Mouse (Mus musculus): Measurements from ENCODE around the gene Morc1. TPM values are rescaled to one million over a fixed set of nuclear protein-coding genes. Genes with fewer than 3 reads are reported as not detected.

Gene Morc1
- total and polyA plus RNA-seq, 3 experiments, result 0.04 TPM; not detected in 2

DNA sequence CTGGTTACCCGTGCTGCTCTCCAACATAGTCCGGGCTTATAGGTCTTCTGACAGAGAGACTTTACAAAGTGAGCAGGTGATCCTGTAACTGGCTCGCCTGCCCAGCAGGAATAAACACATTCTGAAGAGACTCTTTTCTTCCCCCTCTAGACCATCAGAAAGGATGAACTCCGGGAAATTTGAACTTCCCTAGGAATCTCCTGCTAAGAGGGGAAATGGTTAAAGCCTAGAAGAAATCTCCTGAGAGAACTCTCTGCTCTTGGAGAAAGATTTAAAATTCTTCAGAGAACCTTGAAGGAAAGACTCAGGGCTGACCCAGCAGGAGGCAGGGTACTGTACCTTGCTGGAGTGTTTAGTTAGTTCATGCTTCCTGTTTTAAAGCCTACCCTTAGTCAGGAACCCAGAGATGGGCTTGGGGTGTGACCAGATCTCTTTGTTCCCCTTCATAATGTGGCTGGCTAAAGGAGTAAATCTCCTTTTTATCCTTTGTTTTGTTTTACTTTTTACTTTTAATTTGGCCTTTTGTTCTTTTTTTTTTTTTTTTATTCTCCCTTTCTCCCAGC is 175.5 kb downstream of the Morc1 start:
- Histone ChIP-seq H3K4me1 (ENCODE audit: control insufficient read depth, insufficient read depth, low read length) (no peaks in the 10 kb centered on the region), H3K27me3 (ENCODE audit: control insufficient read depth, insufficient read depth, low read length) (no peaks in the 10 kb centered on the region), H3K27ac (no peak overlapping the region), H3K79me2 (replicated peaks; ENCODE audit: control insufficient read depth, insufficient read depth, low read length) (no peaks in the 10 kb centered on the region), H3K36me3 (ENCODE audit: control insufficient read depth, insufficient read depth, low read length) (no peaks in the 10 kb centered on the region), H3K4me3 (no peak overlapping the region), H3K9ac (ENCODE audit: low read depth, low read length) (no peak overlapping the region)
- no peak for TF ChIP-seq POLR2A (IDR thresholded peaks at IDR 0.05; ENCODE audit: insufficient read depth, low read depth, low read length)
- TF ChIP-seq CTCF (IDR thresholded peaks at IDR 0.05), result no peak
- TF ChIP-seq EP300 (IDR thresholded peaks at IDR 0.05; ENCODE audit: insufficient read depth, low read depth, low read length), result no peak
- intact Hi-C loops (cut with DNase I), result no loop called here
- WGBS, result 58% methylated on average over 4 of the region's 4 CpGs
- DNase-seq, result no peak

DNA sequence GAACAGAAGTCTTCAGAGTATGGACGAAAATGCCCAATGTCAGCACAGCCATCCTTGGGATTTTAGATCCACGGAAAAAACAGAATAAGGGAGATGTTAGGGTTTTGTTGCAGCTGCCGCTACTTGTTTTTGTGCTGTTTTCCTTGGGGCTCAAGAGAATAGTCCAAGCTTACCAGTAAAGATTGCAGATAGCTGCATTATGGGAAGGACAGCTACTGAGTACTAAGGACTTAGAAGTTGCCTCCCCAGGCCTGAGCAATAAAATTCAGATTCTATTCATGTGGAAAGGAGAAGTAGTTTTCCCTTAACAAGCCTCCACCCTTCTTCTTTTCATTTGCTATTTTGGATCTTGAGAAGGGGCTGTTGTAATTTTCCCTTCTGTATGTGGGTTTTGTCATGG is 177.2 kb downstream of the Morc1 start:
- no peak overlapping the region for H3K4me3 ChIP-seq
- H3K27me3 ChIP-seq (ENCODE audit: control insufficient read depth, insufficient read depth, low read length), result no peaks in the 10 kb centered on the region
- WGBS, result 76% methylated on average over 3 of the region's 3 CpGs
- TF ChIP-seq POLR2A (IDR thresholded peaks at IDR 0.05; ENCODE audit: insufficient read depth, low read depth, low read length), result no peak
- TF ChIP-seq EP300 (IDR thresholded peaks at IDR 0.05; ENCODE audit: insufficient read depth, low read depth, low read length), result no peak
- no peak for TF ChIP-seq CTCF (IDR thresholded peaks at IDR 0.05)
- DNase-seq, result no peak
- intact Hi-C loops (cut with DNase I), result no loop called here
- H3K9ac ChIP-seq (ENCODE audit: low read depth, low read length), result no peak overlapping the region
- H3K79me2 ChIP-seq (replicated peaks; ENCODE audit: control insufficient read depth, insufficient read depth, low read length), result no peaks in the 10 kb centered on the region
- H3K36me3 ChIP-seq (ENCODE audit: control insufficient read depth, insufficient read depth, low read length), result no peaks in the 10 kb centered on the region
- no peak overlapping the region for H3K27ac ChIP-seq
- no peaks in the 10 kb centered on the region for H3K4me1 ChIP-seq (ENCODE audit: control insufficient read depth, insufficient read depth, low read length)

DNA sequence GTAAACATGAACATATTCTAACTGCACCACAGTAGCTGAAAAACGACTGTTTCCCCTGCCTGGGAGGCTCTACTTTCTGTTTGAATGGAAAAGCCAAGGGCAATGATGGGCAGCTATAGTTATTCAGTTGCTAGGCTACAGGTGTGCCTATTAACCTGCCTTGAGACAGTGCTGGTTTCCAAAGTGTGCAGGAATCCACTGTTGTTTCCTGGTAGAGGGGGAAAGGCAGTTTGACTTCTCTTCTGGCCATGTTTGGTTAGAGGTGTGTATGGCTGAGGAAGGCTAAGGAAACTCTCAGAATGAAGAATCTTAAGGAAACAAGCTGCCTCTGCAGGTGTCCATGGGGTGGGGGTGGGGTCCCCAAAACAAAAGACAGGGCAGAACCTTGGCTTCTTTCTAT is 179.8 kb downstream of the Morc1 start:
- TF ChIP-seq POLR2A (IDR thresholded peaks at IDR 0.05; ENCODE audit: insufficient read depth, low read depth, low read length), result no peak
- TF ChIP-seq EP300 (IDR thresholded peaks at IDR 0.05; ENCODE audit: insufficient read depth, low read depth, low read length), result no peak
- no peak for TF ChIP-seq CTCF (IDR thresholded peaks at IDR 0.05)
- Histone ChIP-seq H3K4me1 (ENCODE audit: control insufficient read depth, insufficient read depth, low read length) (no peaks in the 10 kb centered on the region), H3K4me3 (no peak overlapping the region), H3K36me3 (ENCODE audit: control insufficient read depth, insufficient read depth, low read length) (no peaks in the 10 kb centered on the region), H3K27ac (no peak overlapping the region), H3K9ac (ENCODE audit: low read depth, low read length) (no peak overlapping the region), H3K27me3 (ENCODE audit: control insufficient read depth, insufficient read depth, low read length) (no peaks in the 10 kb centered on the region), H3K79me2 (replicated peaks; ENCODE audit: control insufficient read depth, insufficient read depth, low read length) (no peaks in the 10 kb centered on the region)
- DNase-seq, result no peak
- WGBS, result 39% methylated on average over 1 of the region's 1 CpGs
- intact Hi-C loops (cut with DNase I), result no loop called here

- no peak for DNase-seq
- no peak for TF ChIP-seq EP300 (IDR thresholded peaks at IDR 0.05; ENCODE audit: insufficient read depth, low read depth, low read length)
- TF ChIP-seq CTCF (IDR thresholded peaks at IDR 0.05), result no peak
- TF ChIP-seq POLR2A (IDR thresholded peaks at IDR 0.05; ENCODE audit: insufficient read depth, low read depth, low read length), result no peak
- no peak overlapping the region for H3K27ac ChIP-seq
- H3K9ac ChIP-seq (ENCODE audit: low read depth, low read length), result no peak overlapping the region
- no peaks in the 10 kb centered on the region for H3K79me2 ChIP-seq (replicated peaks; ENCODE audit: control insufficient read depth, insufficient read depth, low read length)
- H3K4me1 ChIP-seq (ENCODE audit: control insufficient read depth, insufficient read depth, low read length), result no peaks in the 10 kb centered on the region
- 89% methylated on average over 2 of the region's 2 CpGs for WGBS
- intact Hi-C loops (cut with DNase I), result no loop called here
- no peaks in the 10 kb centered on the region for H3K36me3 ChIP-seq (ENCODE audit: control insufficient read depth, insufficient read depth, low read length)
- no peaks in the 10 kb centered on the region for H3K27me3 ChIP-seq (ENCODE audit: control insufficient read depth, insufficient read depth, low read length)
- no peak overlapping the region for H3K4me3 ChIP-seq
These were observed 180.4 kb downstream of the Morc1 start for GRCm38 (mm10) chr16:48611436-48611835.

DNA sequence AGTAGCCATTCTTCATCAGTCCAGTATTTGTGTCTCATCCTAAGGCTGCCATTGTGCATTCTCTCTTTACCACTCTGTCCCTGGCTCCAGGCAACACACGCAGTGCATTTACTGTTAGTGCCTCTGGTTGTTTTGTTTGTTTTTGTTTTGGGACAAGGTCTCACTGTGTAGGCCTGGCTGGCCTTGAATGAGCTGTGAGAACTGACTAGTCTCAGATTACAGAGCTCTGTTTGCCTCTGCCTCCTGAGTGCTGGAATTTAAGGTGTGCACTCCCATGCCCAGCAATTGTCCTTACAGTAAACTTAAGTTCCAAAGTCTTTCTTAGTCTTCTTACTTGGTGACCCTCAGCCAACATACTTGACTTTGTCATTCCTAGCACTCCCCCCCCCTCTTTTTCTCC is 182.7 kb downstream of the Morc1 start:
- no peaks in the 10 kb centered on the region for H3K4me1 ChIP-seq (ENCODE audit: control insufficient read depth, insufficient read depth, low read length)
- no peak for DNase-seq
- WGBS, result 58% methylated on average over 1 of the region's 1 CpGs
- H3K27ac ChIP-seq, result no peak overlapping the region
- H3K79me2 ChIP-seq (replicated peaks; ENCODE audit: control insufficient read depth, insufficient read depth, low read length), result no peaks in the 10 kb centered on the region
- TF ChIP-seq POLR2A (IDR thresholded peaks at IDR 0.05; ENCODE audit: insufficient read depth, low read depth, low read length) (no peak), CTCF (IDR thresholded peaks at IDR 0.05) (no peak), EP300 (IDR thresholded peaks at IDR 0.05; ENCODE audit: insufficient read depth, low read depth, low read length) (no peak)
- H3K36me3 ChIP-seq (ENCODE audit: control insufficient read depth, insufficient read depth, low read length), result no peaks in the 10 kb centered on the region
- no peak overlapping the region for H3K4me3 ChIP-seq
- no peak overlapping the region for H3K9ac ChIP-seq (ENCODE audit: low read depth, low read length)
- intact Hi-C loops (cut with DNase I), result no loop called here
- no peaks in the 10 kb centered on the region for H3K27me3 ChIP-seq (ENCODE audit: control insufficient read depth, insufficient read depth, low read length)

- Histone ChIP-seq H3K27ac (no peak overlapping the region), H3K36me3 (ENCODE audit: control insufficient read depth, insufficient read depth, low read length) (no peaks in the 10 kb centered on the region), H3K79me2 (replicated peaks; ENCODE audit: control insufficient read depth, insufficient read depth, low read length) (no peaks in the 10 kb centered on the region), H3K4me3 (no peak overlapping the region), H3K27me3 (ENCODE audit: control insufficient read depth, insufficient read depth, low read length) (no peaks in the 10 kb centered on the region), H3K9ac (ENCODE audit: low read depth, low read length) (no peak overlapping the region), H3K4me1 (ENCODE audit: control insufficient read depth, insufficient read depth, low read length) (no peaks in the 10 kb centered on the region)
- intact Hi-C loops (cut with DNase I), result no loop called here
- 35% methylated on average over 8 of the region's 8 CpGs for WGBS
- no peak for DNase-seq
- TF ChIP-seq CTCF (IDR thresholded peaks at IDR 0.05), result no peak
- TF ChIP-seq EP300 (IDR thresholded peaks at IDR 0.05; ENCODE audit: insufficient read depth, low read depth, low read length), result no peak
- no peak for TF ChIP-seq POLR2A (IDR thresholded peaks at IDR 0.05; ENCODE audit: insufficient read depth, low read depth, low read length)
These were observed 189.5 kb downstream of the Morc1 start for GRCm38 (mm10) chr16:48620510-48620909.

Data from heart, adult 2 months (tissue).